ENCODE assay signal across 8 mouse cellular contexts in genomic region chr6:77979241-77979961, GRCm38 (mm10). TPM values are rescaled to one million over a fixed set of nuclear protein-coding genes. Genes with fewer than 3 reads are reported as not detected.
DNase-seq lines count a peak whose midpoint lies in the region; ATAC-seq and TF ChIP-seq lines count a peak whose summit lies in the region.

Gene Ctnna2, minus strand, starts transcription at chr6:77979699.

- no peaks in the 10 kb centered on the region for H3K27me3 ChIP-seq in hindbrain, postnatal 0 days (ENCODE audit: insufficient read depth, low read length)

- peak; percentile 43 for TF ChIP-seq CTCF in hindbrain, postnatal 0 days (IDR thresholded peaks at IDR 0.05; ENCODE audit: low read depth)

- H3K36me3 ChIP-seq in hindbrain, postnatal 0 days (ENCODE audit: insufficient read depth, low read length): no peaks in the 10 kb centered on the region

- peak within 1 kb of the TSS; percentile 60 for H3K9ac ChIP-seq in hindbrain, postnatal 0 days (replicated peaks; ENCODE audit: low read length)

- no peaks in the 10 kb centered on the region for H3K9me3 ChIP-seq in hindbrain, postnatal 0 days (ENCODE audit: low read length)

- H3K4me1 ChIP-seq in hindbrain, postnatal 0 days (ENCODE audit: insufficient read depth, low read length): peaks cover 20% of the 10 kb centered on the region; the same call in 1 of the 2 replicates

- ATAC-seq in hindbrain, postnatal 0 days: peak; percentile 97

- H3K4me2 ChIP-seq in hindbrain, postnatal 0 days (ENCODE audit: low read depth, low read length): peak within 1 kb of the TSS; percentile 67

- peak; percentile 73 for DNase-seq in adrenal gland, adult 2 months
- DNase-seq in cerebellum, postnatal 4 days (ENCODE audit: low spot score in 2 of 2): peak; percentile 88 to 98
- peak; percentile 63 for DNase-seq in gastrocnemius, postnatal 10 days
- peak; percentile 98 for DNase-seq in hindbrain, postnatal 0 days (ENCODE audit: low spot score)
- peak; percentile 93 for DNase-seq in left cerebral cortex, adult 11 months (ENCODE audit: low spot score)
- DNase-seq in lung, postnatal 25 days (ENCODE audit: low spot score): peak; percentile 1
- peak; percentile 97 to 98 for DNase-seq in right cerebral cortex, postnatal 10 days (ENCODE audit: low spot score in 2 of 2)
- no peak for DNase-seq in spleen, adult 12 weeks (ENCODE audit: low spot score)

- H3K27ac ChIP-seq in hindbrain, postnatal 0 days: peak within 1 kb of the TSS; percentile 88

- WGBS in hindbrain, postnatal 0 days: 2% methylated on average over 42 of the region's 58 CpGs

- H3K4me3 ChIP-seq in hindbrain, postnatal 0 days (ENCODE audit: low read length): peak within 1 kb of the TSS; percentile 67

RNA-seq across cellular contexts. Expression of gene Ctnna2, which starts in this region (rescaled TPM):
- total RNA-seq in adrenal gland, adult 2 months (2021): 1 to 10 TPM; 2.1 to 2.7 TPM
- polyA plus RNA-seq in adrenal gland, adult 2 months (2012; rRNA removed): 0.11 and 0.33 TPM in 2 replicates
- under 1 TPM; 0.66 to 0.72 TPM for total RNA-seq in gastrocnemius, postnatal 10 days (2021)
- 150 TPM in 2 replicates for total RNA-seq in hindbrain, postnatal 0 days (2014; rRNA removed)
- polyA plus RNA-seq in hindbrain, postnatal 0 days (2015; fragmentation: Nextera tagmentation; extraction: Ambion mirVana): 83.5 and 95.0 TPM in 2 replicates

Comparison
In these comparisons a context has a peak if more than half of its experiments do, and no peak if none do; other contexts are left out.
1. RNA of gene Ctnna2 (total RNA-seq): 150 TPM in hindbrain, postnatal 0 days; 2.1 to 2.7 TPM in adrenal gland, adult 2 months and 0.66 to 0.72 TPM in gastrocnemius, postnatal 10 days; every median in the first group is over 10 times any median in the second.
2. RNA of gene Ctnna2 (polyA plus RNA-seq): 83.5 to 95.0 TPM in hindbrain, postnatal 0 days; 0.11 to 0.33 TPM in adrenal gland, adult 2 months; every median in the first group is over 10 times any median in the second.
3. Peak in DNase-seq in gastrocnemius, postnatal 10 days; RNA of the gene not detected or under 1 TPM.